Mouse (Mus musculus): ENCODE results near the gene Ntm.

Ntm gene

GRCm38 (mm10) chr9:29962978-29963377 lies at the start of gene Ntm:
Gene Ntm, minus strand, starts transcription at chr9:29963141.
- in situ Hi-C loops (cut with MboI; ENCODE audit: low sequenced_read_pairs), result no loop called here

- in situ Hi-C loops (cut with MboI; ENCODE audit: low sequenced_read_pairs), result no loop called here
Observed at GRCm38 (mm10) chr9:30005701-30006100, 42.8 kb upstream of the Ntm start.

GRCm38 (mm10) chr9:30003612-30004011 lies 40.7 kb upstream of the Ntm start:
- in situ Hi-C loops (cut with MboI; ENCODE audit: low sequenced_read_pairs), result no loop called here

GRCm38 (mm10) chr9:29981177-29981915 lies 18.4 kb upstream of the Ntm start:
- in situ Hi-C loops (cut with MboI; ENCODE audit: low sequenced_read_pairs), result no loop called here

GRCm38 (mm10) chr9:29961954-29962867 lies 730 bp downstream of the Ntm start:
- in situ Hi-C loops (cut with MboI; ENCODE audit: low sequenced_read_pairs), result no loop called here

GRCm38 (mm10) chr9:29961512-29961911 lies 1.4 kb downstream of the Ntm start:
- in situ Hi-C loops (cut with MboI; ENCODE audit: low sequenced_read_pairs), result no loop called here

- in situ Hi-C loops (cut with MboI; ENCODE audit: low sequenced_read_pairs), result no loop called here
Observed at GRCm38 (mm10) chr9:29960741-29961140, 2.2 kb downstream of the Ntm start.

GRCm38 (mm10) chr9:29960236-29960635 lies 2.7 kb downstream of the Ntm start:
- in situ Hi-C loops (cut with MboI; ENCODE audit: low sequenced_read_pairs), result no loop called here

GRCm38 (mm10) chr9:29956936-29957335 lies 6.0 kb downstream of the Ntm start:
- in situ Hi-C loops (cut with MboI; ENCODE audit: low sequenced_read_pairs), result no loop called here

GRCm38 (mm10) chr9:29954031-29954430 lies 8.9 kb downstream of the Ntm start:
- in situ Hi-C loops (cut with MboI; ENCODE audit: low sequenced_read_pairs), result no loop called here

GRCm38 (mm10) chr9:29949041-29949440 lies 13.9 kb downstream of the Ntm start:
- in situ Hi-C loops (cut with MboI; ENCODE audit: low sequenced_read_pairs), result no loop called here

- in situ Hi-C loops (cut with MboI; ENCODE audit: low sequenced_read_pairs), result no loop called here
Observed at GRCm38 (mm10) chr9:29943209-29944070, 19.5 kb downstream of the Ntm start.

GRCm38 (mm10) chr9:29942183-29942952 lies 20.6 kb downstream of the Ntm start:
- in situ Hi-C loops (cut with MboI; ENCODE audit: low sequenced_read_pairs), result no loop called here

GRCm38 (mm10) chr9:29939517-29940034 lies 23.4 kb downstream of the Ntm start:
- in situ Hi-C loops (cut with MboI; ENCODE audit: low sequenced_read_pairs), result no loop called here

GRCm38 (mm10) chr9:29928796-29929195 lies 34.1 kb downstream of the Ntm start:
- in situ Hi-C loops (cut with MboI; ENCODE audit: low sequenced_read_pairs), result no loop called here

GRCm38 (mm10) chr9:29925382-29925781 lies 37.6 kb downstream of the Ntm start:
- in situ Hi-C loops (cut with MboI; ENCODE audit: low sequenced_read_pairs), result no loop called here

- in situ Hi-C loops (cut with MboI; ENCODE audit: low sequenced_read_pairs), result no loop called here
Observed at GRCm38 (mm10) chr9:29898406-29899054, 64.4 kb downstream of the Ntm start.

GRCm38 (mm10) chr9:29897448-29897847 lies 65.5 kb downstream of the Ntm start:
- in situ Hi-C loops (cut with MboI; ENCODE audit: low sequenced_read_pairs), result no loop called here

GRCm38 (mm10) chr9:29892792-29893191 lies 70.1 kb downstream of the Ntm start:
- in situ Hi-C loops (cut with MboI; ENCODE audit: low sequenced_read_pairs), result no loop called here

GRCm38 (mm10) chr9:29888712-29889111 lies 74.2 kb downstream of the Ntm start:
- in situ Hi-C loops (cut with MboI; ENCODE audit: low sequenced_read_pairs), result no loop called here
